Mouse (Mus musculus): ENCODE data around the gene Tmem251. TPM values are rescaled to one million over a fixed set of nuclear protein-coding genes. Genes with fewer than 3 reads are reported as not detected.

Tmem251 gene
- total RNA-seq (2015) (13.4 and 13.9 TPM in 2 replicates), total RNA-seq (2017) (9.7 and 11.4 TPM in 2 replicates)

DNA sequence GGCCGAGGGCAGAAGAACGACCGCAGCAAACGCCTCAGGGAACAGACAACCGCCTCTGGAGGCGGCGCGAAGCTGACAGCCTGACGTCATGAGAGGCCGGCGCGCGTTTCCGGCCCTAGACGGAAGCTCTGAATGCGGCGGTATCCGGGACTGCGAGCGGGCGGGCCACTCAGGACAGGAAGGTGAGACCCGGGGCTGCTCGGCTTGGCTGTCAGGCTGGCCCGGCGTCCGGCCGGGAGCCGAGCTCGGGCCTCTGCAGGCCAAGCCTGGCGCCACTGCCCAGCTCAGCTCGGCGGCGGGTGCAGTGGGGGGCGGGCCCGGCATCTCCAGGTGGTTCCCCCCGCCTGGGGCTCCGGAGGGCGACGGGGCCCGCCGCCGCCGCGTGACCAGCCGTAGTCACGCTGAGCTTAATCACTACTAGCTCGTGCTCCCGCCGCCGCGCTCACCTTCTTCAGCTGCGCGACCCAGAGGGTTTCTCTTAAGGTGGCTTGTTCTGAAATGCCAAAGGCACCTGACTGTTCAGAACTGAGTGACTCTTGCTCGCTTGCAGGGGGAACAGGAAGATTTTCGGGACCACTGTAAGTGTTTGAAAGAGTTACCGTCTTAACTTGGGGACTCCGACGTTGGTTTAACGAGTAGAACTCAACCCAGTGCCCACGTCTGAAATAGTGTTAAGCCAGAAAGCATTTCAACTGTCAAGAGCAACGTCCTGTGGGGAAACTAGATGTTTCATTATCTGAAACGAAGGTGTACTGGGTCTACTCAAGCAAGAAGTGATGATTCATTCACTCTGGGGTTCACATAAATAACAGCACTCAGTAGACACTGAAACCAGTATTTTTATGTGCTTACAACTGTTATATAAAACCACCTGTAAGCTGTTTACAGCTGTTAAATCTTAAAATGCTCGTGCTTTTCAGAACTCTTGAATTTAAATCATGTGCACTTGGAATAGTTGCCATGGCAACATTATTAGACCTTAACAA is at the start of gene Tmem251, which contains the start of gene Moap1:
TSS of gene Tmem251 (plus strand) at position 174 of the 986 bp plus-strand sequence.
TSS of gene Moap1 (minus strand) at position 73 of the 986 bp plus-strand sequence.
- ATAC-seq (ENCODE audit: poor library complexity, severe bottlenecking) = peak; percentile 82

DNA sequence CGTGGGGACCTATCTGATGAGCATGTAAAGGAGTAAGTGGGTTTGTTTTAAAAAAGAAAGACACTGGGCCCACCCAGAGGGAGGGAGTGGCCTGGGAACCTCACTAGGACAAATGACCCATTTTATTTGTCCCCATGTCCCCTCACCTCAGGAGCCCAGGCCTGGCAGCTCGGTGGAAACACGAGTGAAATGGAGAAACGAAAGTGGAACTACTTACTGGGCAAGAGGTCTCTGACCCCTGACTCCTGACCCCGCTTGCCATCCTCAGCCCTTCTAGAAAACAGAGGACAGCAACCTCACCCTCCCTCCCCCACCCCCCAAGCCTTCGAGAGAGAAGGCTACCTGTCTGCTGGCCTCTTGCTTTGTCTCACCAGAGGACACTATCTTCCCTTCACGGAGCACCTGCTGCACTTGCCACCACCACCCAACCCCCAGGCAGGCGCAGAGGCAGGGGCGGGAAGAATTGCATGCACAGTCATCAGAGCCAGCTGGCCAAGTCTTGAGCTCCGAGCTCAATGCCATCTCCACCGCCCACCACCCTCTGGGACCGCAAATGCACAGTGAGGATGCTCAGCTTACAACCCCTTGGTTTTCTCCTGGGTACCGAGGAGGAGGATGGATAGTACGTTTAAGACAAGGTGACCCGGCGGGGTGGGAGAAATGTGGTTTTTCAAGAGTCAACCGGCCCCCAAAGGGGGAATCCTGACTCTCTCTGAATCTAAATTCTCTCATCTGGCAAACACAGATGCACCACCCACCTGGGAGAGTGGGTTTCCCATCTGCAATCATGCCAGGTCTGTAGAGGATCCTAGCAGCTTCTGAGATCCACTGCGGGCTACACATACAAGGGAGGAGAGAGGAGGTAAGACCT is 48.0 kb upstream of the Tmem251 start:
- ATAC-seq (ENCODE audit: poor library complexity, severe bottlenecking) = peak; percentile 41

DNA sequence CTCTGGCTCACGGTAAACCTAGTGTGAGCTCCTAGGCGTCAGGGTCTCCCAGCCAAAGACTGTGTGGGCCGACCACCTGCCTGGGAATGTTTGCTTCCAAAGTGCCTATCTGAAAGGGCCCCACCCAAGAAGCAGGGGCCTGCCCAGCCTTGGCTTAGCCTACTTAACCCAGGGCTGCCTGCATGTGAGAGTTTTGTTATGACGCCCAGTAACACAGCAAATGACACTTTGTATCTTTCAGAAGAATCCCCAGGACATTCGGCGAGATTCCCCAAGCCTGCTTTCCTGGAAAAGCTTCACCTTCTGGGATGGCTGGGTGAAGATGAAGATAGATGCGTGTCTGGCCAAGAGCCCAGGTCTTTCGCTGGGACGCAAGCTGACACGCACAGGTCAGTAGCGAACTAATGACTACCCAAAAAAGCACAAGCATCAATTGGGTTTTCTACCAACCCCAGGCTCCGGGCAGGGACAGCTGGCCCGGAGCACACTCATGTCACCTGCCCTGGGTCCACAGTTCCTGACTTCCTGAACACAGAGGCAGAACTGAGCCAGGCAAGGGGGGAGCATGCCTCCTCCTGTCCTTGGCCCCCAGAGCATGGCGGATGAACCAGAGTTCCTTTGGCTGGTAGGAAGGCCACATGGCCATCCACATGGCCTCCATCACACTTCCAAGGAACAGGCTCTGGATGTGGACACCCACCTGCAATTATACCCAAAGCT is 46.8 kb upstream of the Tmem251 start:
- ATAC-seq (ENCODE audit: poor library complexity, severe bottlenecking) = no peak

DNA sequence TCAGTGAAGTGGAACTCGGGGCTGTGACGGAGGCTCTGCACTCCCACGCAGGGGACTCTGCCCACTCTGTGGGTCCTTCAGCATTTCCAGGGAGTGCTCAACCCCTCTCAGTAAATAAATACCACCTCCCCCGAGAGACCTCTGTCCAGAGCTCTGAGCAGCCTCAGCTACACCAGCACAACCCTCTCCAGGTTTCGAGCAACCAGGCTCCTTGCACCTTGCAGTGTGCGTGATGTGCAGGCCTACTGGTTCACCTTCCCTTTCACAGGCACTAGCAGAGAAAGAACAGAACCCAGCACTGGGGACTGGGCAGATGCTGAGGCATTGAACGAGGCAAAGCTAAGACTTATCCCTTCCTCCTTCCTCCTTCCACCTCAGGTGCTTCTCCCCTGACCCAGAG is 46.2 kb upstream of the Tmem251 start:
- no peak for ATAC-seq (ENCODE audit: poor library complexity, severe bottlenecking)

DNA sequence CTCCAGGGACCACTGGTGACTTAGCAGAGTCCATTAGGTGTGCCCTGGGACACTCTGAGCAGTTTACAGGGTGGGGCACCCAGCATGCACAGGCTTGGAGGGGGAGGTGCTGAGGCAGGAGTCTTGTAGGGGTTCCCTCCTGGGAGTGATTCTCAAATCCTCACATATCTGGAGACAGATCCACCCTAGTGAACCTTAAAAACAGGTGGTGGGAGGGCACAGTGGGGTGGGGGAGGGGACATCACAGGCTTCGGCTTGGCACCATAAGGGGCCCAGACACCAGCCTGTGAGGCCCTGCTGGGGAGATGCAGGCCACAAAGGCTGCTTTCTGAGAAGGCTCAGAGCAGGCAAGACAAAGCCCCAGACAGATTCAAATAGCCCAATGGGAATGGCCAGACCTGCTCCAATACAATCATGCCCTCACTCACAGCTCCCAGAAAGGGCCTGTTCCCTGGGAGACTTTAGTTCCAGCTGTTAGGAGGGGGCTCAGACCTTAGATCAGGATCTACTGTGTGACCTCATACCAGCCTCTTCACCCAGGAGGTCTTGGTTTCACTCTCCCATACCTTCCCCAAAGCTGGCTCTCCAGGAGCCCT is 45.4 kb upstream of the Tmem251 start:
- ATAC-seq (ENCODE audit: poor library complexity, severe bottlenecking) = no peak

DNA sequence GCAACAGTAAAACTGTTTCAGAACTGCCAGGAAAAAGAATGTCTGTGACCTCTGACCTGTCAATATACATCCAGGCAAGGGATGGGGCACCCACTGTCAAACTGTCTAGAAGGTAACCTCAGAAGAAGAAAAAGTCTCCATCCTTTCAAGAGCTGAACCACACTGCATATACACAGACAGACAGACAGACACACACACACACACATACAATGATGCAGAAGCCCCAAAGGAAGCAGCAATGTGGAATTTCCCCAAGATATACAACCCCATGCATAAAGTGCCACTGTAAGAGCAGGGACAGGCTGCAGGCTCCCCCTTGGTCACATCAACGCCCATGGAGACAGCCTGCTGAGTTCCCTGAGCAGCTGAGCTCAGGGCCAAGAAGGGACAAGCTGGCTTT is 44.4 kb upstream of the Tmem251 start:
- ATAC-seq (ENCODE audit: poor library complexity, severe bottlenecking) = no peak

DNA sequence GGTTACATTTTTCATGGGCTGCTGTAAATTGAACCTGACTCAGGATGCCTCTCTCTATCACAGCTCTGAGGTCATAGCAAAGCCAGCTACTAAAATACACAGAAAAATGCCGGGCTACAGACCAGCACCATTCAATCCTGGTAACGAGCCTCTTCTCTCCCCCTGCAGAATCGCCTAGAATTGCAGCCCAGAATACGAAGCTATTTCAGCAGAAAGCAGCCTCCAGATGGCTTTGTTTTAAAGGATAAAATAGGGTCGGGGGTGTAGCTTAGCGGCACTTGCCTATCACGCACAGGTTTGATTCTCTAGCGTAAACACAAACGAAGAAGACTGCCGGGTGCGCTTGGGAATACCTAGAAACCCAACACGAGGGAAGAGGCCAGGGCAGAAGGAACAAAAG is 43.1 kb upstream of the Tmem251 start:
- ATAC-seq (ENCODE audit: poor library complexity, severe bottlenecking) = no peak

DNA sequence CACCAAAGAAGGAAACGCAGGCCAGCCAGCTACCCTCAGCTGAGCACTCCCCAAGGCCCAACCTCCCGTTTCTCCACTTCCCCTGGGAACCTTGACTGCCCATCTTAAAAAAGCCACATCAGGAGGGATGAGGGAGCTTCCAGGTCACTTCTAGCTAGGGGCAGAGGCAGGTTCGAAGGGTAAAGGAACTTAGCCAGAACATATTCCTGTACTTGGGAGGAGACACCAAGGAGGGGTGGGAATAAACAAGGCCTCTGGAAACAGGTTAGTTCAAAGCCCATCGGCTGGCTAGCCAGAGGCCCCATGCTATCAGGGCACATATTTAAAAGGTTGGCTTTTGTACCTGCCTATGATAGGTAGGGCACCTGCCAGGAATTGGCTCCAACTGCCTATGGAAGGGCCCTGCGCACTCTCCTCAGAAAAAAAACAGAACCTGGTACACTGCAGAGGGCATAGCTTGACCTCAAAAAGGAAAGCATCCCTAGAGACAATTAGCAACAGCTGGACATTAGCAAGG is 41.8 kb upstream of the Tmem251 start:
- no peak for ATAC-seq (ENCODE audit: poor library complexity, severe bottlenecking)

DNA sequence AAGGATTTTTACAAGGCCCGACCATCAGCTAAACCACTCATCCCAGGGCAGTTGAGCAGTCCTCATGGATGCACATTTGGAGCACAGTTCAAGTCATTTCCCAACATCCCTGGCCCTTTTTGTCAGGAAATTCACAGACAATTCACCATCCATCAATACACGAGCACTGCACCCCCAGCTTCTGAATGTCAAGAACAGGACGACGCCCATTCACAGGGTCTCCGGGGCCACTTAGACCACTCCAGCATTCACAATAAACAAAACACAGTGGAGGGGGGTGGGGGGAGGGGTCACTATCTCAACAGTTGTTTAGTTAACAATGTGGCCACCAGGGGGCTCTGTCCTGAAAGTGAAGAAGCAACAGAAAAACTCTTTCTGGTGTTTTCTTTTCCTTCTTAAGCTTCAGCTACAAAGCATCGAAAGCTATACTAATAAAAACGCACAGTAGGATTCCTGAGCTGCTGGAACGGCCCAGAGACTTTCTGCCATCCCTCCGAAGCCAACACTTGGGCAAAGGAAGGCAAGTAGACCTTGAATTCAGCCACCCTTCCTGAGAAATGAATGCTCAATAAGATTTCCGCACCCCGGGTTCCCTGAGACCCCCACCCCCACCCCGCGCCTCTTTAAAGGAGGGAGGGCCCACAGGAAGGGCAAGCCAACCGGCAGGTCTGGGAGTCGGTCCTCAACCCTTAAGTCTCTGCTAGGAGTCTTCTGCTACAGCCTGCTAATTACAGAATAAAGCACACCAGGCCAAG is 41.0 kb upstream of the Tmem251 start:
- ATAC-seq (ENCODE audit: poor library complexity, severe bottlenecking) = no peak

DNA sequence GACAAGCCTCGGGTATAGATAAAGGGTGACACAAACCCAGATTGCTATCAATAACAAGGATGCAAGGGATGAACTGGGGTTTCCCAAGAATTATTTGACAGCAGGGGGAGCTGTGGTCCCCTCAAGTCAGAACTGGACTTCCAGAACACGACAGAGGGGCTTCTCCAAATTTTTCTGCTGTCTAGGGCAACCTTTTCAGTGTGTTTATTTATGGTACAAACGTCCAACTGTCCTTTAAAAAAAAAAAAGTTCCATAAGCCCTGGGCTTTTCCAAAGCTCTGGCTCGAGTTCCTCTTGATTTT is 40.5 kb upstream of the Tmem251 start:
- ATAC-seq (ENCODE audit: poor library complexity, severe bottlenecking) = no peak

DNA sequence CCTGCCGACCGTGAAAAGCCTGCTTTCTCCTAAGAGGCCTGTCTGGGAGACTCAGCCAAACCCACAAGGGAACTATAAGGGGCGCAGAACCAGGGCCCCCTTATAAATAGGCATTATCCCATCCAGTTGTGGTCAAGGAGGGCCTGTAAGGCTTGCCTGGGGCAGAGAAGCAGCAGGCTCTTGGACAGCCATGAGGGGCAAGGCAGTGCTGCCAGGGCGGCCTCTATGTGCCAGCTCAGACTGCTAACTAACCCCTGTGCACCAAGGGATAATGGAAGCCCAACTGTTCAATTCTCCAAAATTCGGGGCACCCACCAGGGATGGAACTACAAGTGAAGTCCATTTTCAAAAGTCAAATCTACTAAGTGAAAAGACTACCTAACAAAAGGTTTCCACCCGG is 40.1 kb upstream of the Tmem251 start:
- ATAC-seq (ENCODE audit: poor library complexity, severe bottlenecking) = no peak

DNA sequence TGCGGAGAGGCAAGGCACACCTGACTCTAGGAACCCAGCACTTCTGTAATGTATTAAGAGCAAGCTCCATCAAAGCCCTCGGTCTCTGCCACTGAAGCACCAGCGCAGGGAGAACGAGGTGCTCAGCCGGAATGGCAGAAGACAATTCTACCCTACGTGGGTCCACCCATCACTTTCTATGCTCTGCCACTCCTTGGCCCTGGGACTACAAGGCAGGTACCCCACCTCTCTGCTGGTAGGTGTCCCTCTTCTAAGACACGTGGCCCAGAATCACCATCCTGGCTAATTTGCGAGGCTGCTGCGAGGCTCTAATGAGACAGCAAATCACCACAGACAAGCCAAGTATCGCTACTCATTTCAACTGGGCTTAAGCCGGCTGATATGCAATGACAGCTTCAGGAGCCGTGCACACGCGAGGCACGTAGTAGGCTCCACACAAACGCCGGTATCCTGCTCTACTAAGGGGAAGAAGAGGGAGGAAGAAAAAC is 39.6 kb upstream of the Tmem251 start:
- 0 out of 2 replicates have a peak, but pooled peaks have one; percentile 9 for ATAC-seq (ENCODE audit: poor library complexity, severe bottlenecking)

DNA sequence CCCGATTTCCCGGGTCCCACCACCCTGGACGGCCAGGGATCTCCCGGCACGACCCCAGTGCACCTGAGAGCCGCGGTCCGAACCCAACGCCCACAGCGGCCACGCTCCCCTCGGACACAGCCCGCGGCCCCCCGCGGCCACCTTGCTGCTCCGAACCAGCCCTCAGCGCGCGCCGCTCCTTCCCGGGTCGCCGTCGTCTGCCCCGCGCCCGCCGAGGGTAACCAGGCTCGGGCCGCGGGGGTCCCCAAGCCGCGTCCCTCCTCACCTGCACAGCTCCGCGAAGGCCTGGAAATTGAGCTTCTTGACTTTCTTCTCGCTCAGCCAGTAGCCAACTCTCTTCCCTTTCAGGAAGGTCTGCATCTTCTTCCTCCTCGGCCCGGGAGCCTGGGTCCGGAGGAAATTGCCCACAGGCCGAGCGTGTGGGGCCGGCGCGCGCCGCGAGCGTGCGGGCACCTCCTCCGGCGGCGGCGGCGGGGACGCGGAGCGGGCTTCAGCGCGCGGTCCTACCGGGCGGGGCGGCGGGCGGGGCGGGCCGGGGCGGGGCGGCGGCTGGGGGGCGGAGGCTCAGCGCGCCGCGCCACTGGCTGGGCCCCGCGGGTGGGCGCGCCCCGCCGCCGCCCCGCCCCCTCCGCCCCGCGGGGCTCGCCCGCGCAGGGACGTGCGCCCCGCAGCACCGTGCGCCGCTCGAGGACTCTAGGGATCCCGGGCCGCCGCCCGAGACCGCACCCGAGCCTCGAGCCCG is 38.9 kb upstream of the Tmem251 start, which contains the start of gene Itpk1:
TSS of gene Itpk1 (minus strand) at position 474 of the 742 bp plus-strand sequence.
- peak; percentile 64 for ATAC-seq (ENCODE audit: poor library complexity, severe bottlenecking)

DNA sequence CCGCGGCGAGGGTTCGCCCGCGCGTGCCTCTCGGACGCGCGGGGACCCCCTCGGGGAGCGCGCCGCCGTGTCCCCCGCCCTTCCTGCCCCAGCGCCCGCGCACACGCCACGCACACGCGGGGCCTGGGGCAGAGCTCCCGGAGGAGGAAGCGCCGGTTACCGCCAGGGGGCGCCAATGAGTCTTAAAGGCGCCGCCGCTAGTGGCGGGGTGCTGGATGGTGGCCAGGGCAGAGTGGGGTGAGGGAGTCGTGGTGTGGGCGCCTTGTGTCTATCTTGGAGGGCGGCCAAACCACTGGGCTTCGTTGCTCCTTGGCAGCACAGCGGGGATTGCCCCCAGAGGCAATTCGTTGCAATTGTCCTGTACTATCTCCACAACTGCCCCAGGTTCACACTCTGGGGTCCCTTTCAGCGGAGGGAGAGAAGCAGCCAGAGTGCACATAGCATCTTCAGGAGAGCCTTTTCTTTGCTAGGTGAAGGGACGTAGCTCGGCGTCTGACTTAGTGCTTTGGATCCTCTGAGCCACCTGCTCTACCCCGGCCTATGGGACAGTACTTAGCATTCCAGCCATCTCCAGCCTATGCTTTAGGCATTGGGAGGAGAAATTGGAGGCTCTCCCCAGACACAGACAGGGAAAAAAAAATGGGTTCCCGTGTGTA is 38.2 kb upstream of the Tmem251 start:
- ATAC-seq (ENCODE audit: poor library complexity, severe bottlenecking) = peak; percentile 78

DNA sequence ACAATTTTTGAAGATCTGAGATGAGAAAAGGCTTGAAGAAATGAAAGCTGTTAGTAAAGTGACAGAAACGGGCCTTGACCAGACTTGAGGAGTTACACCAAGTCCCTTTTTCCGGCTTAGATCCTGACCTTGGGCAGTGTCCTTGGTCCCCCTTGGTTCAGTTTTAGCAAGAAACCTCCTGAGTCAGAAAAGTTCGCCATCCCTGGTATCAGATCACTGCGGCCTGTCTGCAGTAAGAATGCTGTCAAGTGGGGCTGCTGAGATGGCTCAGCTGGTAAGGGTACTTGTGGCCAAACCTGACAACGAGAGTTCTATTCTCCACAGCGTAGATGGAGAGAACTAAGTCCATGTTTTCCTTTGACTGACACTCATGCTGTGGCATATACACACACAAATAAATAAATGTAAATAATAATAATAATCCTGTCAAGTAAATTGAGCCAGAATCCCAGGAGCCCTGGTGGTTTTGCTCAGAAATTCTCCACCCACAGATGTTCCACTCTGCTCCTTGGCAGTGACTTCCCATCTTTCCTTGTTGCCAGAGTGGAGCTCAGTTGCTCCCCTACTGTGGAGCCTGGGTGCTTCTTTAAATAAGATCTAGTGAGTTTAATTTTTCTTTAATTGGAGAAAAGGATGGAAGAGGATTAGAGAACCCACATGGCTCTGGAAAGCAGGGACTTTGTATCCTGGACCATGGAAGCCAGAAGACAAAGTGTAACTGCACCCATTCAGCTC is 37.5 kb upstream of the Tmem251 start:
- ATAC-seq (ENCODE audit: poor library complexity, severe bottlenecking) = no peak

DNA sequence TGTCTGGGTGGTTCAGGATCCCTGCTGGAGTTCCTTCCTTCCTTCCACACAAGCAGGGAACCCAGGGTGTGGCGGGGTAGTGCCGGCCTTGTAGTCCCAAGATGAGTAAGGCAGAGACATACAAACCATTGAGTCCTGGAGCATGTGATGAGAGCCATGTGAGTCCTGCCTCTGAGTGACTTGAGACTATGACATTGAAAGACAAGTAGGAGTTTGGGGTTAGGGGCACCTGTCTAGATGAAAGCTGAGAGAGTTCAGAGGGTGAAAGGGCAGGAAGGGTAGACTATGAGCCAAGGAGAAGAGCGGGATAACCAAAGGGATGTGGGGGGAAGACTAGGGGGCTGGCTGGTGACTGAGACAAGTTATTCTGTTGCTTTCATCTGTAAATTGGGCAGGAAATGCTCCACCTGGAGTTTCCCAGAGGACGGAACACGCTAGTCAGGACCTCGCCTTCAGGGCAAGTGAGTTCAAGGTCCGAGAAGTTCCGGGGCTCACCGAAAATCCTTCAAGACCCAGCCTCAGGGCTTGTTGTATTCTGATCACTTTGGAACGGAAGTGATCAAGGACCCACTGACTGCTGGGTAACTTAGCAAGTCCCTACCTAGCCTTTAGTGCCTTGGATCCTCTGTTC is 36.6 kb upstream of the Tmem251 start:
- no peak for ATAC-seq (ENCODE audit: poor library complexity, severe bottlenecking)

DNA sequence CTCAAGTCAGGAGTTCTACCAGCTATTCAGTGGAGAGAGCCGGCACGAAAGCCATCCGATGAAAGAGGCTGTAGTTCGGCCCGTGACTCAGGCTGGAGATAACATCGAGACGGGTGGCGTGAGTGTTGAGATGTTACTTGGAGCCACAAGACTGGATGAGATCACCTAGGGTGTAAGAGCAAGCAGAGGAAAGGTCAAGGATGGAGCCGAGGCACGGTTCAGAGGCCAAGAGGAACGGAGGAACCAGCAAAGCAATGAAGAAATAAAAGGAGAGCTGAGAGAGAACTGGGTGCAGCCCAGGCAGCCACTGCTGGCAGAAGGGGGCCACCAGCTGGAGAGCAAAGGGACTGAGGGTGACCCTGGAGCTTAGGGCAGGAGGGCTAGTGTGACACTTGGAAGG is 35.3 kb upstream of the Tmem251 start:
- no peak for ATAC-seq (ENCODE audit: poor library complexity, severe bottlenecking)
